Mouse (Mus musculus) left cerebral cortex, adult 9 months (tissue): ENCODE results near the gene Wipf1.

Source experiments
- DNase-seq, 2 experiments: peaks; one replicate each; pipeline ENCODE4 v3.0.0; 2022; ENCODE audit warnings: low spot score in 2 of 2

Wipf1 gene

DNA sequence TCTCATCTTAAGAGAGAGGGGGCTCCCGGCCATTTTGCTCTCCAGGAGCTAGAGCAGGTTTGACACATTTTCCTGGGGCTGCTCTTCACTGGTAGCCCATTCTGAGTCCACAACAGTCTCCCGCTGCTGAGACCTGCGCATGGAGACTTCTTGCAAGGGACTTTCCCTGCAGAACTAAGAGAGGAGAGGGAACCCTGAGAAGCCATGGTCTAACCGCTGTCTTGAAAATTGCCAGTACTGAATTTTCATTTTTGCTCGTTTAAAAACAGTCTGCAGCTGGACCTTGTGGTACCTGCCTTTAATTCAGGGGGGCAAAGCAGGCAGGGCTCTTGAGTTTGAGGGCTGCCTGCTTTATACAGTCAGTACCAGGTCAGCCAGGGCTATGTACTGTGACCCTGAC, 60.5 kb downstream of the Wipf1 start:
- no peak for DNase-seq

GRCm38 (mm10) chr2:73467071-73467851, 62.3 kb downstream of the Wipf1 start:
- no peak for DNase-seq

- DNase-seq = no peak
Measured at GRCm38 (mm10) chr2:73466481-73466880, 63.1 kb downstream of the Wipf1 start.

DNA sequence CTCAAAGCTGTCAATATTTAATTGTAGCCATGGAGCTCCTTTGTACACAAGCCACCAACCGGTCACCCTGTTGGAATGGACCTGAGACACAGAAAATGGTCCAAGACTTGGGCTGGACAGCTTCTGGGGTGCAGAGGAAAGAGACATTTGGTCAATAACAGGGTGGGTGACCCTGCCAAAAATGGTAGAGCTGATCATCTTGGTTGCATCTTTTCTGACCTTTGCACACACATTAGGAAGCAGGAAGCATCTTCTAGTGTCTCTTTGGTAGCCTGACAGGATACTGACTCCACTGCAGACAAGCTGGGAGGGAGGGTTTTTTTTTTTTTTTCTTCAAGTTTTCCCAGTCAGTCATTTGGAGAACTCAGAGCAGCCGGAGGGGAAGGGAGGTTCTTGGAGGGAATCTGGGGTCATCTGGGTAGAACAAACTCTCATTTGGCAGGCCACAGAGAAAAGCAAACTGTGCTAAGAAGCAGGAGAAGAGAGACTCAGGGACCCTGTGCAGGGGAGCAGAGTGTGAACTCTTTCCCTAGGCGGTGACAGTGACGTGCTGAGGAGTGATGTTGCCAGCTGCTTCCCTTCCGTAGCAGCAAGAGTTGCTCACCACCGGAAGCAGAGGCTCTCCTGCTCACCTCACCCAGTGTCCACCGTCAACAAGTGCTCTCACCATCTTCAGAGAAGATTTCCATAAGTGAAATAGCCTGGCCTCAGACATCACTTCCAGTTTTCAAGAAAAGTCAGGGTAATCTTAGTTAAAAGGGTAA, 65.9 kb downstream of the Wipf1 start:
- DNase-seq = no peak

GRCm38 (mm10) chr2:73462757-73463339, 66.7 kb downstream of the Wipf1 start:
- DNase-seq = no peak

DNA sequence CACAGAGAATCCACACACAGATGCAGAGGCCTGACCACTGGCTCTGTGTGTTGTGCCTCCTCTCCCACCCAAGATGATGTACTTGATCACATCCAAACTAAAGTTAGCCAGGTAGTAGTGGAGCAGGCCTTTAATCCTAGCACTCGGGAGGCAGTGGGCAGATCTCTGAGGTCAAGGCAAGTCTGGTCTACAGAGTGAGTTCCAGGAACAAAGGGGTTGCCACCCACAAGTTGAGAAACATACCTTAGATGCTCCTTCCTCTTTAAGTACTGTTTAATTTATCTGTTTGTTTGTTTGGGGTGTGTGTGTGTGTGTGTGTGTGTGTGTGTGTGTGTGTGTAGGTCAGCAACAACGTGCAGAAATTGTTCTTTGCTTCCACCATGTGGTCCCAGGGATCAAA, 67.3 kb downstream of the Wipf1 start:
- DNase-seq = no peak

DNA sequence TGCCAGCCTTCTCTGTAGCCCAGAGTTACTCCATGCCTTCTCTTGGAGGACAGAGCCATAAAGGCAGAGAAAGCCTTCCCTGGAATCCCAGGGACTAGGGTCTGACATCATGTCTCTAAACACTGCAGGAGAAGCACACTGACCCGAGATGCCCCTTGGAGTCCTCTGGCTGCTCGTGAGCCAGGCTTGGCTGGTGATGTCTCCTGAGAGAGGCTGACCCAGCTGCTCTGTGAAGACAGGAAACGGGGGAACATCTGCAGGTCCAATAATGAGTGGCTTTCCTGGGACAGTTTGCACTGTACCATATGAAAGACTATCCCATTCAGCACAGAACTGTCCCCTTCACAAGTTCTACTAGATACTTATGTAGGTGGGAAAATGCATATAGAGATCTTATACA, 69.4 kb downstream of the Wipf1 start:
- DNase-seq = no peak

DNA sequence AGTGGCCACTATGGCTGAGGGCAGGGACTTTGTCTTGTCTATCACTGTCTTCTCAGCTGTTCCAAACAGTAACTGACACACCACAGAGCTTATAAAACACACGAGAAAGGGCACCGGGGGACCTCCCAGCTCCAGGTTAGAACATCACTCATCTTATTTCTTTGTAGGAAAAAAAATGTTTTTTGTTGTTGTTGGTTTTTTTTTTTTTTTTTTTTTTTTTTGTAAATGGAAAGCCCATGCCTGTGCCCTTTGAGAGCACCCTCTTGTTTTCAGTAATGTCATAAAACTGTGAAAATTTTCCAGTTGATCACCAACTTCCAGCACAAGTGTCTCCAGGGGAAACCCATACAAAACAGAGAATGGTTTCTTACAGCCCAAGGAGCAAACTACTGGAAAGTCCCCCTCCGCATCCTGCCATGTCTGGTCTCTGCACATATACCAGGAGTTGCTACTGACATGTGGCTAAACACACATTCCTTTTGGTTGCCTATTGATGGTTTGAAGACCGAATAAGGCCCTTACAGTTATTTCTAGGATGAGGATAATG, 69.9 kb downstream of the Wipf1 start:
- DNase-seq = no peak

DNA sequence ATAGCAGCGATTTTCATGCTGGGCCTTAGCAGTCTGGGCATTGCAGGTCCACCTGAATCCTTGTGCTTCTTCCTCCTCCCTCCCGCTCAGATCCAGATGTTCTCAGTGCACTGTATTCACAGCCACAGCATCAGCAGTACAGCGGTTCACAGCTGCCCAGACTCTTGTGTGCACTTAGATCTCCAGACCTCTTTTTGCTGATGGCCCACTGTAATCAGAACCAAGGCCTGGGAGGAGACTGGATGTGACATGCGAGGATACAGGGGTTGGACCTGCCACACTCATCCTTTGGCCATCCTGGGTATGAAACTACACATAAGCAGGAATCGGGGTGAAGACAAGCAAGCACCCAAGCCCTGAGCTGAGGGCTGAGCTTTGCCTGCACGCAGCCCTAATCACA, 72.6 kb downstream of the Wipf1 start:
- DNase-seq = no peak

DNA sequence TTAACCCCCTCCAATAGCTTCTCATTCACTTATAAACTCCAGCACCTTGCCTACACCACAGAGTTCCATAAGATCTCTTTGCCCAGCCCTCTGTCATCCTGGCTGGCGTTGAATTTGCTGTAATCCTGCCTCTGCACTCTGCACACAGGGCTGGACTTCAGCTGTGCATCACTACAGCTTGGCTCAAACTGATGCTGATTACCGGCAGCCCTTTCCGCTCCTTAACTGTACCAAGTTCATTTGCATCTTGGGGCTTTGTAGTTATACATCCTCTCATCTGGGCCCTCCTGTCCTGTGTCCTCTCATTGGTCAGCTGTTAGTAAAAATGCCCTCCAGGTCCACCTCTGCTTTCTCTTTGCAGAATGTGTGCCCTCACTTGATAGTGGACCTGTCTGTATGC, 73.4 kb downstream of the Wipf1 start:
- DNase-seq = no peak

DNA sequence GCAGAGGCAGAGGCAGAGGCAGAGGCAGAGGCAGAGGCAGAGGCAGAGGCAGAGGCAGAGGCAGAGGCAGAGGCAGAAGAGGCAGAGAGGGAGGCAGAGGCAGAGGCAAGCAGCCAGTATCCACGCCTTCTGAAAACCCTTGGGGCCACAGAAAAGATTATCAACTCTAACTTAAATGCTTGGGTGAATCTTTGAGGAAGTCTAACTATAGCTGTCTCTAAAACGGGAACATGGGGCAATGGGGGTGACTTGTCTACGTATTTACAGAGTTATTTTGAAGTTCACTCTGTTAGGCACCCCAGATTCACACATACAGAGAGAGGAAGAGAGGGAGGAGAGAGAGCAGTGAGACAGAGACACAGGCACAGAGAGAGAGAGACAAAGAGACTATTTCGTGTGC, 74.0 kb downstream of the Wipf1 start:
- DNase-seq = no peak

GRCm38 (mm10) chr2:73454682-73455081, 74.9 kb downstream of the Wipf1 start:
- no peak for DNase-seq

DNA sequence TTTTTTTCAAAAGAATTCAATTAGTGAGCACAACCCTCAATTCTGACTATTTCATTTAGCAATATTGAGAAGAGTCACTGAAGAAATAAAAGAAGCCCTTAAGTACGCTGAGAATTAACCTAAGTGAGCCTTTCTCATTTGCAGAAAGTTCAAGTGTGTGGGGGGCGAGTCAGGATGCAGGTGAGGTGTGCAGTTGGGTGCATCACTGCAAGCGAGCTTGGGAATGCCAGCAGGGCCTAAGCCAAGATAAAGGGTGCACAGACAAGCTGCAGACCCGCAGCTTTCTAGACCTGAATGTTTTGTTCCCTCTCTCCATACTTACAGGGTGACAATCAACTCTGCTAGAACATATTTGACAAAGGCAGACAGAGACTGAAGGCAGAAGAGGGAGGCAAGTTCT, 75.3 kb downstream of the Wipf1 start:
- DNase-seq = no peak

DNA sequence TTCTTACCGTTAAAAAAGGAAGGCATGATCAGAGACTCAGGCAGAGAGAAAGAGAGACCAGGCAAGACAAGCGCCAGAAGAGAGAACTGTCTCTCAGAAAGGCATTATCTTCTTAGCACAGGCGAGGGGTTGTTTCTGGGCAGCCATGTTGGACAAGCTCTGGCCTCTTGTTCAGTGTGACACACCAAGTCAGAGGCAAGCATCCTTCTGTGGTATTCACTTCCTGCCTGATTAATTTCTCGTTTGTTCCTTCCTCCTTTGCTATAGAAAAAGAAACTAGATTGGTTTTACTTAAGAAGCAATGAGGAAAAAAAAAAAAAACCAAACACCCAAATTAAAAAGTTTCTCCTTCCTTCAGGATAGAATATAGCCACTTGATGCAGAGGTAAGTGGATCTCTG, 75.8 kb downstream of the Wipf1 start:
- no peak for DNase-seq

- no peak for DNase-seq
Measured at GRCm38 (mm10) chr2:73453085-73453484, 76.4 kb downstream of the Wipf1 start.

GRCm38 (mm10) chr2:73452556-73452955, 77.0 kb downstream of the Wipf1 start:
- no peak for DNase-seq

DNA sequence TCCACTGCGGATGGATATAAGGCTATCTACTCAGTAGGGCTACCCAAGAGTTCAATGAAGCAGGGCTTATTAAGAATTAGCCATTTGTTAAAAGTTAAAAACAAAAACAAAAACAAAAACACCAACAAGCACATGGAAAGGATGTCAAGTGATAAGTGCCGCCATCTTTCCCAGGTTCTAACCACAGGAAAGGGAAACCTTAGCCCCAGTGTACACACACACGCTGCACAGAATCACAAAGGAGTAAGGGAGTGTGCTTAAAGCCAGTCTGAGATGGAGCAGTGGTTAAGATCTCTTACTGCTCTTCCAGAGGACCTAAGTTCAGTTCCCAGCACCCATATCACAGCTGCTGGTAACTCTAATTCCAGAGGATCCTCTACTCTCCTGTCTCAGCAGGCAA, 78.0 kb downstream of the Wipf1 start:
- no peak for DNase-seq

DNA sequence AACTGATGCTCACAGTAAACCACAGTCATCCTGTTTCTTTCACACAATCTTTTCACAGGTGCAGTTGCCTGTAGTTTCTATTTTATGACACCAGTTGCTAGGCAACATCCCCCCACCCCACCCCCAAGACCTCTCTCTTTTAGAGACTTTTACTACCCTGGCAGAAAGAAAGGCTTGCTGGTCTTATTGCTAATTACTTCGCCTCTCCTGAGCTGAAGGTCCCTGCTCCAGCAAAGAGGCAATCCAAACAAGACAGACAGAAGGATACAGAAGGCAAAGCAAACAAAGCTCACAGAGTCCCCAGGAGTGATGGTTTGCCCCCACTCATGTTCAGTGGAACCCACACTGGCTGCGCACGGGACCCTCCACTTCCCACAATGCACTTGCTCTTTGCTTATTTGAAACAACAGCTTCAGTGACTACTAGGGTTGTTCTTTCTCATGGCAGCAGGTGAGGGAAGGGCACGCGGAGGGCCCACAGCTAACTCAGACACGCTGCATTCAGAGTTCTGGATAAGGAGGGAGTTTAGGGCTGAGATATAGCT, 79.3 kb downstream of the Wipf1 start:
- no peak for DNase-seq

DNA sequence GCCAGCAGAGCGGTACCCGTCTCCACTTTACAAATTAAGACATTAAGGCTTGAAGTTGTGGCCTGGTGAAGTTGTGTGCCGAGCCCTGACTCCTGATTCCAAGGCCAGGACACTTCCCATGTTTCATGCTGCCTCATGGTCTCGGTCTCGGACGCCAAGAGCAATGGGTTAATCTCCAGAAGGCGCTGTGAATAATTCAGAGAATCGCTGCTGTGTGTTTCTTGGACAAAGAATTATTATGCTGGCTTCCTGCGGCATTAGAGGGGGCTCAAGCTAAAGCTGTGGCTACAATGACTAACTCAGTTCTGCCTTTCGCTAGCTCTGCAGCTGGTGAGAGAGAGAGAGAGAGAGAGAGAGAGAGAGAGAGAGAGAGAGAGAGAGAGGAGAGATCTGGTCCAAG, 85.5 kb downstream of the Wipf1 start:
- DNase-seq = peak in 1 of 2 experiments; percentile 17

DNA sequence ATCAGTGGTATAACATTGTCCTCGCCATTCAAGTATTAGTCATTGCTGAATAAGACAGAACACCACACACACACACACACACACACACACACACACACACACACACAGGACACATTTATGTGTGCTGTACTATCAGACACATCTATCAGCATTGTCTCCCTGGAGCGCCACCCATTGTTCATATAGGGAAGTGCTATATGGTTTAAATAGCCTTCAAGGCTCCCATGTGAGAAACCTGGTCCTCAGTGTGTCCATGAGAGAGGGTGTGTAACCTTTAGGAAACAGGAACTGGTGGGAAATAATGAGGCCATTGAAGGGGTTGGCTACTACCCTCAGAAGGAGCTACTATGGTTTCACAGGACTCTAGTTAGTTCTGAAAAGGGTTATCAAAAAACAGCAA, 87.5 kb downstream of the Wipf1 start:
- DNase-seq = no peak

GRCm38 (mm10) chr2:73440319-73440718, 89.2 kb downstream of the Wipf1 start:
- no peak for DNase-seq

DNA sequence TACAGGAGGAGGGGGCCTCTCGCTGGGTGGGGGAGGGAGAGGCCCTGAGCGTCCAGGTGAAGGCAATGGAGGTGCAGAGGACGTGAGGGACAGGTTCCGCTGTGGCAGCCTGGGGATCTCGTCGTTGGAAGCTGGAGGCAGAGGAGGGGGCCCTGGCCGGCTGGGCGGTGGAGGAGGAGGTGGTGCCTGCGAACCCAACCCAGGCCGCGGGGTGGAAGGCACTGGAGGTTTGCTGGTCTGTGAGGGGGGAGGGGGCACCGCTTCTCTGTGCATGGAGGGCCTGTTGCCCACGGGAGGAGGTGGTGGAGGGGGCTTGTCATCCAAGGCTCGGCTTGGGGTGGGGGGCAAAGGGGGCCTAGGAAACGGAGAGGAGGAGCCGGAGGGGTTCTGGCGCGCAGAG, 92.6 kb downstream of the Wipf1 start:
- DNase-seq = no peak
